Mouse (Mus musculus): ENCODE results near the gene Fars2. TPM values are rescaled to one million over a fixed set of nuclear protein-coding genes. Genes with fewer than 3 reads are reported as not detected.
A peak's percentile ranks its signal among the peaks of the same experiment; 100 is the strongest.

Gene Fars2
- total and polyA plus RNA-seq, 2 experiments from 2014 or later, result 21.5 to 34.6 TPM

DNA sequence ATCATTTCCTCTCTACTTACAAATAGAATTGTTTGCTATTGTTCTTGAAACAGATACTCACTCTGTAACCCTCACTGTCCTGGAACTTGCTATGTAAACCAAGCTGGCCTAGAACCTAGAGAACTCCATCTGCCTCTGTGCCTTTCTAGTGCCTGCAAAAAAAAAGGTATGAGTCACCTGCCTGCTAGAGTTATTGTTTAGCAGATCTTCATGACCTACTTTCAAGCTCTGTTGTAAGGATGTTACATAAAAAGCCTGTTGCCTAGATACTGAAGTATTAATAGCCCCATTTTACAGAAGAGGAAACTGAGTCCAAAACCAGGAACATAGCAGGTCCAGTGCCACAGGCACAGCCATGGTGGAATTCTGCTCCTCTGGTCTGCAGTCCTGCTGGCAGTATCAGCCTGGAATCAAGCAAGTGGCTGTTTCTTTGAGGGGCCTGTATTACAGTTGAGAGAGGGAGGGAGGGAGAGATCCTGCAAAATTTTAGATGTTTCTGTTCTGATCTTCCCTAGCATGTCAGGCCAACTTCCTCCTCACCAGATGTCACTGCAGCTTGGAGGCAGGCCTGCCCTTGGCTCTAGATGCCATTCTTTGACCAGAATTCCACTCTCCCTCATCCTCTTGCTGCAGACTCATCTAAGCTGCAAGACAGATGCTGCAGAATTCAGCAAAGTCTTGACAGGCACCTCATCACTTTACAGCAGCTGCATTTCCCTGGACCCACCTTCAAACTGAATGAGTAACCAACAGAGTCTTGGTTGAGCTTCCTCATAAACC lies 250.7 kb downstream of the Fars2 start:
- H3K9me3 ChIP-seq (ENCODE audit: low read length), result no peaks in the 10 kb centered on the region
- no peaks in the 10 kb centered on the region for H3K27me3 ChIP-seq (ENCODE audit: insufficient read depth, low read length)
- peak; percentile 19 for DNase-seq (ENCODE audit: low spot score)
- ATAC-seq, result no peak
- no peaks in the 10 kb centered on the region for H3K36me3 ChIP-seq (ENCODE audit: insufficient read depth, low read length)
- TF ChIP-seq CTCF (IDR thresholded peaks at IDR 0.05; ENCODE audit: low read depth), result no peak
- no peak overlapping the region for H3K4me3 ChIP-seq (ENCODE audit: low read length)
- no peak overlapping the region for H3K27ac ChIP-seq
- H3K9ac ChIP-seq (replicated peaks; ENCODE audit: low read length), result no peak overlapping the region
- H3K4me2 ChIP-seq (ENCODE audit: low read depth, low read length), result no peak overlapping the region
- no peaks in the 10 kb centered on the region for H3K4me1 ChIP-seq (ENCODE audit: insufficient read depth, low read length)

DNA sequence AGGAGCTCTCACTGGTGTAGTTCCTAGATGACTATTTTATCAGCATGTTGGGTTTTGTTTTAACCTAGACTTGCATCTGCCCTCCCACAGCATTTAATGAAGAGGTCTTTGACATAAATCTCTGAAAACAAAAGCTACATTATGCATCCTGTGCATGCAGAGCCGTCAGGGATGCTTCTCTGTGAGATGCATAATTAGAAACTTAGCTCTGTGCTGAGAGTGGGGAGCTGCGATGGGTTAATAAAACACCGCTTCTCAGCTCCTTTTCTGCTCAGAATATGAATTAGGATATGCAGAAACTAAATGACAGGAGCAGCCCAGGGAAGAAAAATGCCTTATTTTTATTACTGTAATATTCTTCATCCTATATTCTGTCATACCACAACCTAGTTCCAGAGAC lies 251.6 kb downstream of the Fars2 start:
- H3K4me3 ChIP-seq (ENCODE audit: low read length), result no peak overlapping the region
- ATAC-seq, result no peak
- H3K27ac ChIP-seq, result no peak overlapping the region
- peak; percentile 2 for DNase-seq (ENCODE audit: low spot score)
- H3K36me3 ChIP-seq (ENCODE audit: insufficient read depth, low read length), result no peaks in the 10 kb centered on the region
- H3K27me3 ChIP-seq (ENCODE audit: insufficient read depth, low read length), result no peaks in the 10 kb centered on the region
- TF ChIP-seq CTCF (IDR thresholded peaks at IDR 0.05; ENCODE audit: low read depth), result no peak
- H3K9me3 ChIP-seq (ENCODE audit: low read length), result no peaks in the 10 kb centered on the region
- WGBS, result 11% methylated on average over 3 of the region's 3 CpGs
- no peak overlapping the region for H3K9ac ChIP-seq (replicated peaks; ENCODE audit: low read length)
- H3K4me1 ChIP-seq (ENCODE audit: insufficient read depth, low read length), result no peaks in the 10 kb centered on the region
- H3K4me2 ChIP-seq (ENCODE audit: low read depth, low read length), result no peak overlapping the region

DNA sequence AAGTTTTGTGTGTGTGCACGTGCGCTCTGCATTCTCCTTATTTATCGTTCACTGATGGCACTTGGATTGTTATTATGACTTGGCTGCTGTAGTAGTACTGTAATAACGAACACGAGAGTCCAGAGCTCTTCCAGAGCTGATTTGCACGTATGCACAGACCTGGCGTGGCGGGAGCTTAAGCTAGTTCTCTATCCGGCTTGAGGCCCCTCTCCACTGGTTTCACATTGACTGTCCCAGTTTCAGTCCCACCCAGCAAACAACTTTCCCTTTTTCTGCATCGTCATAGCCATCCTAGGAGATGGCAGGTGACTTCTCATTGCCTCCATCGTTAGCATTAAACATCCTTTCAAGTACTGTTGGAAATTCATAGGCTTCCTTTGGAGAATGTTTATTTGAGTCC lies 252.2 kb downstream of the Fars2 start:
- H3K27me3 ChIP-seq (ENCODE audit: insufficient read depth, low read length), result no peaks in the 10 kb centered on the region

DNA sequence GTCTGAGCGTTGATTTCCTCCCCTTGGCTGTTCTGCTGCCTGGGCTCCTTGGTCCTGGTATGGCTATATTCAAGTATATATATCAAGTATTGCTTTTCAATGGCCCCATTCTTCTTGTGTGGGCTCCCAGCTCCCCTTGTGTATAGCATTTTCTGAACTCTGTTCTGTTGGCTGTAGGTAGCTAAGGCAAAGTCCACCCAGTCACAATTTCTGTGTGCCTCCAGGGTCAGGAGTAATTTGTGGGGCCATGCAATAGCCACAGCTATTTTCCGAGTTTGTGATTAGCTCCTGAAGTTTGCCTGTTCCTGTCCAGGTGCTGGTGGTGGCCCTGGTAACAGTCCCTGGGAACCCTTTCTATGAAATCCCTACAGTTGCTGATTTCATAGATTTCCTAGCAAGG lies 266.0 kb downstream of the Fars2 start:
- no peak overlapping the region for H3K27ac ChIP-seq
- no peak overlapping the region for H3K9ac ChIP-seq (replicated peaks; ENCODE audit: low read length)
- no peaks in the 10 kb centered on the region for H3K27me3 ChIP-seq (ENCODE audit: insufficient read depth, low read length)
- H3K4me2 ChIP-seq (ENCODE audit: low read depth, low read length), result no peak overlapping the region
- no peaks in the 10 kb centered on the region for H3K9me3 ChIP-seq (ENCODE audit: low read length)
- no peak for ATAC-seq
- DNase-seq (ENCODE audit: low spot score), result no peak
- H3K4me1 ChIP-seq (ENCODE audit: insufficient read depth, low read length), result no peaks in the 10 kb centered on the region
- WGBS, result 82% methylated on average over 2 of the region's 2 CpGs
- TF ChIP-seq CTCF (IDR thresholded peaks at IDR 0.05; ENCODE audit: low read depth), result no peak
- no peaks in the 10 kb centered on the region for H3K36me3 ChIP-seq (ENCODE audit: insufficient read depth, low read length)
- no peak overlapping the region for H3K4me3 ChIP-seq (ENCODE audit: low read length)

More for the DNA sequence above, 252.2 kb downstream of the Fars2 start:
- no peak overlapping the region for H3K4me2 ChIP-seq (ENCODE audit: low read depth, low read length)
- H3K9me3 ChIP-seq (ENCODE audit: low read length), result no peaks in the 10 kb centered on the region
- no peak overlapping the region for H3K4me3 ChIP-seq (ENCODE audit: low read length)
- H3K9ac ChIP-seq (replicated peaks; ENCODE audit: low read length), result no peak overlapping the region
- peak; percentile 12 for DNase-seq (ENCODE audit: low spot score)
- ATAC-seq, result no peak
- H3K36me3 ChIP-seq (ENCODE audit: insufficient read depth, low read length), result no peaks in the 10 kb centered on the region
- no peak overlapping the region for H3K27ac ChIP-seq
- no peaks in the 10 kb centered on the region for H3K4me1 ChIP-seq (ENCODE audit: insufficient read depth, low read length)
- 65% methylated on average over 11 of the region's 11 CpGs for WGBS
- no peak for TF ChIP-seq CTCF (IDR thresholded peaks at IDR 0.05; ENCODE audit: low read depth)

DNA sequence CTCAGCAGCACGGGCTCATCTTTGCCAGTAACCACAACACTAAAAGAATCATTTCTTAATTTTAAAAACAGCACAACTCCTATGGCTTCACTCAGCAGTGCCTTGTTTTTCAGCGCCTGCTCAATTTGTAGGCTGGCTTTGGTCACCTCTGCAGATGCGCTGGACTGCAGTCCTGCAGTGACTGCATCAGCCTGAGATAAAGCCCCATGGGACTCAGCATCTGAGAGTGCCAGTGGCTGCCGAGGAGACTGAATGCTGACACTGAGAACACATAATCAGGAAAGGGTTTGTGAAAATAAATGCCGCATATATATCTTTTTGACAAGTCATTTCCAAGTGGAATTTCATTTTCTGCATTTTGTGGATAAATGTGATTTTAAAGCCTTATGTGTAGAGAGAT lies 268.9 kb downstream of the Fars2 start:
- TF ChIP-seq CTCF (IDR thresholded peaks at IDR 0.05; ENCODE audit: low read depth), result no peak
- Histone ChIP-seq H3K27ac (no peak overlapping the region), H3K36me3 (ENCODE audit: insufficient read depth, low read length) (no peaks in the 10 kb centered on the region), H3K9me3 (ENCODE audit: low read length) (no peaks in the 10 kb centered on the region), H3K4me3 (ENCODE audit: low read length) (no peak overlapping the region), H3K4me2 (ENCODE audit: low read depth, low read length) (no peak overlapping the region), H3K9ac (replicated peaks; ENCODE audit: low read length) (no peak overlapping the region), H3K4me1 (ENCODE audit: insufficient read depth, low read length) (no peaks in the 10 kb centered on the region), H3K27me3 (ENCODE audit: insufficient read depth, low read length) (no peaks in the 10 kb centered on the region)
- DNase-seq (ENCODE audit: low spot score) (peak; percentile 42), ATAC-seq (no peak)
- WGBS, result 60% methylated on average over 5 of the region's 5 CpGs

DNA sequence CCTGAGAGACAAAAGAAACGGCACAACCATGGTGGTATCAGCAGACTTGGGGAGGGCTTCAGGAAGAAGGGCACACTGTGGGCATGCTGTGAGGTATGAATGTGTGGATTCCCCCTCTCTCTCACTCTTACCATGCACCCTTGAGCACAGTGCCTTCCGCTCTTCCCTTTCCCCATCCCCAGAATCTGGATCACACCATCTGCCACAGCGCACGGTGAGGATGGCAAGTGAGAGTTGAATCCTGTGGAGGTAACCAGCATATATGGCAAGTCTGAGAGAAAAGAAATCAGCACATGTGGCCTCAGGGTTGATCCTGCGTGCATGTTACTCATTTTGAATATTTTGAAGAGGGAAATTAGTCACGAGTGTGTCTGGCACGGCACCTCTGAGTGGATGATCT lies 274.7 kb downstream of the Fars2 start:
- DNase-seq (ENCODE audit: low spot score) (no peak), ATAC-seq (no peak)
- Histone ChIP-seq H3K9me3 (ENCODE audit: low read length) (no peaks in the 10 kb centered on the region), H3K4me3 (ENCODE audit: low read length) (no peak overlapping the region), H3K27me3 (ENCODE audit: insufficient read depth, low read length) (no peaks in the 10 kb centered on the region), H3K4me1 (ENCODE audit: insufficient read depth, low read length) (no peaks in the 10 kb centered on the region), H3K27ac (no peak overlapping the region), H3K36me3 (ENCODE audit: insufficient read depth, low read length) (no peaks in the 10 kb centered on the region), H3K4me2 (ENCODE audit: low read depth, low read length) (no peak overlapping the region), H3K9ac (replicated peaks; ENCODE audit: low read length) (no peak overlapping the region)
- WGBS, result 62% methylated on average over 7 of the region's 7 CpGs
- no peak for TF ChIP-seq CTCF (IDR thresholded peaks at IDR 0.05; ENCODE audit: low read depth)

DNA sequence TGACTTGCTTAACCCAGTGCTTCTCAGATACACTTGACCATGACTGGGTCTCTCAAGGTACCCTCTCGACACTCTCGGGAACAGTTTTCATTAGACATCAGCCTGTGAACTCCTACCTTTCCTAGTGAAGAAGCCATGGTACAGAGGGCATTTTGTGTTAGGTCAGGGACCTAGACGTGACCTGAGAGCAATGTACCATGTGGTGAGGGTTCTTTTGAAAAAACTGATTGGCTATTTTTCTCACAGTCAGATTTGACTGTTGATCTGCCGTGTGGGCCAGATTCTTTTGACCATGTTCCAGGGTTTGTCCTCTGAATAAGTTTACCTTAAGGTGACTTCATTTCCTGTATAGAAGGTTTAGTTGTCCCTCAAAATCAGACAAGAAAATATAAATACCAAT lies 275.5 kb downstream of the Fars2 start:
- Histone ChIP-seq H3K9ac (replicated peaks; ENCODE audit: low read length) (no peak overlapping the region), H3K4me2 (ENCODE audit: low read depth, low read length) (no peak overlapping the region), H3K27me3 (ENCODE audit: insufficient read depth, low read length) (no peaks in the 10 kb centered on the region), H3K27ac (no peak overlapping the region), H3K4me3 (ENCODE audit: low read length) (no peak overlapping the region), H3K4me1 (ENCODE audit: insufficient read depth, low read length) (no peaks in the 10 kb centered on the region), H3K9me3 (ENCODE audit: low read length) (no peaks in the 10 kb centered on the region), H3K36me3 (ENCODE audit: insufficient read depth, low read length) (no peaks in the 10 kb centered on the region)
- no peak for TF ChIP-seq CTCF (IDR thresholded peaks at IDR 0.05; ENCODE audit: low read depth)
- WGBS, result 88% methylated on average over 4 of the region's 4 CpGs
- ATAC-seq (no peak), DNase-seq (ENCODE audit: low spot score) (no peak)

All from hindbrain, postnatal 0 days (tissue).